Mouse (Mus musculus): ENCODE measurements around the gene Swap70.

The Swap70 gene

DNA sequence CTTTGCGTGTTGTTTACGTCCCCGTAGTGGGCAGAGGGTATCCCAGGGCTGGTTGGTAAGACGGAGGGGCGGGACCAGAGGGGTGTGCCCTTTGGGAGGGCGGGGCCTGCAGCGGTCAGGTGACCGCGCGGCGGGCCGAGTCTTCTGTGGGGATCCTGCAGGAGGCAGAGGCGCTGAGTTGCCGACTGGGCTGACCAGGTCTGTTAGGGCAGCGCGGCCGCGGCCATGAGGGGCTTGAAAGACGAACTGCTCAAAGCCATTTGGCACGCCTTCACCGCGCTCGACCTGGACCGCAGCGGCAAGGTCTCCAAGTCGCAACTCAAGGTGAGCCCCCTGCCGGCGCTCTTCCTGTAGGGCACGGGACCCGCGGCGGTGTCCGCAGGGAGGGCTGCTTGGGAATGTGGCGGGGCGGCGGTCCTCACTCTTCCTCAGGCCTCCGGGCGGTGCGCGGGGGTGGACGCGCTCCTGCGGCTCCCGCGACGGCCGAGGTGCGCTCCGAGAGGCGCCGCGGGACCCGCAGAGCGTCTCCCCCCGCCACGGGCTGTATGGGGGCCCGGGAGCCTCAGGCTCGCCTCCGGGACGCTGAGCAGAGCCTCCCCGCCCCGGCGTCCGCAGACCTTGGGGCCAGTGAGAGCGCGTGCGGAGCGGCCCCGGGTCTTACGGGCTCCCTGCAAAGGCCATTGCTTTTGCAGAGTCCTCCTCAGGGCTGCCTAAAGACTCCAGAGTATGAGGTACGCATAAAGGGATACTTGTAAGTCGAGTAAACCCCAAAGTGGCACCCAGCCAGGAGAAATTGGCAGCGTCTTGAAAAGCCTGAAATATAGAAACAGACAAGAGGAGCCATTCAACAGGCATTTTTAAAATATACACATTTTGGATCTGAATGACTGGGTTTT, at the start of gene Swap70:
Gene Swap70 (plus strand): TSS at position 126 of the 896 bp plus-strand sequence.
- in situ Hi-C loops (cut with MboI, MseI) = loop anchor here in 1 of 2 experiments (5.0 kb wide), 1 partner anchor 55 kb away; no protein-coding TSS in a partner anchor

DNA sequence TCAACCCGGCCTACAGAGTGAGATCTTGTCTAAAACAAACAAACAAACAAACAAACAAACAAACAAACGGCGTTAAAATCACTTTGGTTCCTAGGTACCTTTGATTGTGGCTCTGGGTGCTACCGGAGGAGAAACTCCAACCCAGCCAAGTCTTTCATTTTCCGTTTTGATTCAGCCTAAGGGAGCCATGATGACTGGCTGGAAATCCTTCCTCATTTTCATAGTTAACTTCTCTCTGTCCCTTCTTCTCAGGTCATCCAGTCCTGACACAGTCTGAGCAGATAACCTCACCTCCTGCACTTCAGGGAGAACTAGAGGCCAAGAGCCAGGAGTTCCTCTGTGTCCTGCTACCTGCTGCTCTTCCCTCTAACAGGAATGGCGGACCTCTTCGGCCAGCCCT, 42.3 kb upstream of the Swap70 start:
- in situ Hi-C loops (cut with MboI, MseI) = no loop called here

DNA sequence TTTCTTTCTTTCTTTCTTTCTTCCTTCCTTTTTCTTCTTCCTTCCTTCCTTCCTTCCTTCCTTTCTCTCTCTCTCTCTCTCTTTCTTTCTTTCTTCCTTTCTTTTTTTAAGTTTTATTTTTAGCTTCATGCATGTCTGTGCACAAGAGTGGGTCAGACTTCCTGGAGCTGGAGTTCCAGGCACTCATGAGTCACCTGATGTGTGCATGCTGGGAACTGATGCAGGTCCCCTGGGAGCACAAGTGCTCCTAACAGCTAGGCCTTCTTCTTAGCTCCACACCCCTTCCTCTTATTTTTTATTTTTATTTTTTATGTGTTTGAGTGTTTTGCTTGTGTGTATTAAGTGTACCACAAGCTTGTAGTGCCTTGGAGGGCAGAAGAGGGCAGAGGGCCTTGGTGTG, 40.9 kb upstream of the Swap70 start:
- in situ Hi-C loops (cut with MboI, MseI) = no loop called here

DNA sequence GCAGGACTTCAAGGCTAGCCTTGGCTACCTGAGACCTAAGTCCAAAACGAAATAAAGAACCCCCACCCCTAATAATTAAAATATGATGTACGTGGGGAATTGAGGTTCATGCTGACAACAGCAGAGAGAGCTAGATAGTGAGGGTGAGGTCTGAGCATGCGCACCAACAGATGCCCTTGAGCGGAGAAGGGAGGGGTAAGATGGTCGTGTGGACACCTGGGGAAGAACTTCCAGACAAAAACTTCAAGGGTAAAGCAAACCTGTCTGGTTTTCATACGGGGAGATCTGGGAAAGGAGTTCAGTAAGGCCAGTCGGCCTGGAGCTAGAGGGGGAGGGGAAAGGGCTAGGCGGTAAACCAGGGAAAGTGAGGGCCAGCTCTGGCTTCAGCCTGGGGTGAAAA, 40.1 kb upstream of the Swap70 start:
- in situ Hi-C loops (cut with MboI, MseI) = no loop called here

DNA sequence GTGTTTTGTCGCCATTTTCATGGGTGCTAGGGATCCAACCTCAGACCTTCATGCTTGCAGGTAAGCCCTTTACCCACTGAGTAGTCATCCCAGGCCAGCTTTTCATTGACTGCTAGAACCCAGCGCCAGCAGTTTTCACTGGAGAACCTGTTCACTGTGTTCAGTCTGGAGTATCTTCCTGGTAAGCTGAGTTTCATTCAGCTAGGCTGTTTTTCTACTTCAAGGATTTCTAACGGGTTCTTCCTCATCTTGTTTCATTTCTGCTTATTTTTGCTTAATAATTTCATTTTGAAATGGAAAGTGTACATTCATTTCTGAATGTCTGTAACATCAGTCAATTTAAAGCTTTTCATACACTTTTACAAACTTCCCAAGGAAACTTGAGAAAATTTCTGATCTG, 36.9 kb upstream of the Swap70 start:
- in situ Hi-C loops (cut with MboI, MseI) = no loop called here

DNA sequence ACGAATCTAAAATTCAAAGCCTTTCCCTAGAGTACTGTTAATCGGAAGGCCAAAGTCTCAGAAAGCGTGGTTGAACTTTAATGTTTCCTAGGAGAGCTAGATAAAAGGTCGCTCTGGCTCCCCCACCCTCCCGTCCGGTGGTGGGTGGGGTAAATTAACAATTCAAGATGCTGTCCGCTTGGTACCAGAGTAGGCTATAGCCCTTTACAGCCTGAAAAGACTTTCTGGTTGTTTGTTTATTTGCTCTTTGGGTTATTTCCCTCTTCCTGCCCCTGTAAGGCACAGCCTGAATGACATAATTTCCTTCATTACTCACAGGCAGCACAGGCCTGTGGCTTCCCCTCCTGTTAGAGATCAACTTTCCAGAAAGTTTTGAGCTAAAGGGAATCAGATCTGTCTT, 31.6 kb upstream of the Swap70 start:
- in situ Hi-C loops (cut with MboI, MseI) = no loop called here

DNA sequence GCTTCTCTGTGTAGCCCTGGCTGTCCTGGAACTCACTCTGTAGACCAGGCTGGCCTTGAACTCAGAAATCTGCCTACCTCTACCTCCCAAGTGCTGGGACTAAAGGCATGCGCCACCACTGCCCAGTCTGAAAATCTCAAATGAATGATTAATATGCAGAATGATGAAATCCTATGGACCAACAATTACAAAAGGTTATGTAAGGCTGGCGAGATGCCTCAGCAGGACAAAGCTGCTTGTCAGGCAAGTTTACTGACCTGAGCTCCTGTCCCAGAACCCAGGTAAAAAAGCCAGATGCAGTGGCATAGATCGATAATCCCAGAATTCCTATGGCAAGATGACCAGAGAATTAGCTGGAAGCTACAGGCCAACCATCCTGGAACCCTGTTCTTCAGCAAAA, 28.3 kb upstream of the Swap70 start:
- in situ Hi-C loops (cut with MboI, MseI) = no loop called here

DNA sequence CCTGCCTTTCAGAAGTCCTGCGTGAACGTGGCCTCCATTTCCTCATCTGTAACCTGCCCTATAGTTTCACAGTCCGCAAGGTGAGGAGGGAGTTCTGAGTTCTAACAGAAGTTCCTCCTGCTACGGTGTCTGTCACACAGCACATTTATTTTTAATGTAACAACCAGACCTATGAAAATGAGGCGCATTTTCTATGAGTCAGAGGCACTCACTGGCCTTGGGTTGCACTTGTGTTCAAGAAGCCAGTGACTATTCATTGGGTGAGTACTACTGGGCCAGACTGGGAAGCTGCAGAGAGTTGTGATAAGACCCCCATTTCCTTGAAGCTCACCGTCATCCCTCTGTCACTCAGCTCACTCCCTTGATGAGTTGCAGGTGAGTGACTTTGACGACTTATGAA, 24.3 kb upstream of the Swap70 start:
- in situ Hi-C loops (cut with MboI, MseI) = loop anchor here in 1 of 2 experiments (5.0 kb wide), 1 partner anchor 80 kb away; no protein-coding TSS in a partner anchor

DNA sequence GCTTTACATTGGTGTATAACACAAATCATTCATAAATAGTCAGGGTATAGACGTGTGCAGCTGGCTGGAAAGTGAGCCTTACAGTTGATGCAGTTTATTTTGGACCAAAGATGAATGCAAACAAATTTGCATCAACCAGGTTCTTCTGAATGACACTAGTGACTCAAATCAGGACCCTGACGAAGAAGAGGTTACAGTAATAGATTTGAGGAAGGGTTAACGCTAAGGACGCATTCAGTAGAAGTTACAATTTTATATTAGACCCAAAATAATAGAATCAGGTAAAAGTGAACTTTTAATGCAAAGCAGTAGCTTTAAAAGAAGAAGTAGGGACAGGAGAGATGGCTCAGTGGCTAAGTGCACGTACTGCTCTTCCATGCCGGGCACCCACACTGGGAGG, 19.6 kb upstream of the Swap70 start:
- in situ Hi-C loops (cut with MboI, MseI) = no loop called here

DNA sequence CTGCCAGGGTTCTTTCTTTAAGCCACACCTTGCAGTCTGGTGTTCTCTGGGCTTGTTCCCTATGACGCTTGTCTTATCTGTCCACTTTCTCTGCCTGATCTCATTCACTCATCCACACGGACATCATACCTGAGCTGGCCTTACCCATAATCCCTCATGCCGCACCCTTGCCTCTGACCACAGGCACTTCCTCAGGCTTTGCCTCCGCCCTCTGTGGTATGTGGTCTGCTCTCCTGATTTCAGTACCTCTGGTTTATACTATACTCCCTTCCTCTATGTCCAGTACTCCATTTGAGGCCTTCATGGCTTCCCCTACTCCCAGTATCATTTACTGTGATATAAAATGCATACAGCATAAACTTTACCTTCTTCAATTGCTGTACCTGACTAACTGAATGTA, 17.3 kb upstream of the Swap70 start:
- in situ Hi-C loops (cut with MboI, MseI) = no loop called here

DNA sequence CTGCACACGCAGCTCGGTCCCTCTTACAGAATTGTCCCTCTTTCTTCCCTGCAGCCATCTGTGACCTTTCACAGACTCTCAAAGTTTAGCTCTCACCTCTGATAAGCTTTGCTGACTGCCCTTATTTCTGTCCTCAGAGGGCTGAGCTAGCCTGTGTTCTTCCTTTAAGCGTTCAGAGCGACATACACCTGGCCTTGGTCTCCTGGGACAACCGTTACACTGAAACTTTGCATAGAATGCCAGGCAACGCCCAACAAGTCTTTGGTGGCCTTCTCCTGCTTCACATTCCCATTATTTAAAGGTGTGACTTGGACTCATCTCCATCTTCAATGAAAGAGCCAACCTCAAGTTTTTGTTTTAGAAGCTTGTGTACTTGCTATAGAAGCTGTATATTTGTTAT, 13.2 kb upstream of the Swap70 start:
- in situ Hi-C loops (cut with MboI, MseI) = no loop called here

DNA sequence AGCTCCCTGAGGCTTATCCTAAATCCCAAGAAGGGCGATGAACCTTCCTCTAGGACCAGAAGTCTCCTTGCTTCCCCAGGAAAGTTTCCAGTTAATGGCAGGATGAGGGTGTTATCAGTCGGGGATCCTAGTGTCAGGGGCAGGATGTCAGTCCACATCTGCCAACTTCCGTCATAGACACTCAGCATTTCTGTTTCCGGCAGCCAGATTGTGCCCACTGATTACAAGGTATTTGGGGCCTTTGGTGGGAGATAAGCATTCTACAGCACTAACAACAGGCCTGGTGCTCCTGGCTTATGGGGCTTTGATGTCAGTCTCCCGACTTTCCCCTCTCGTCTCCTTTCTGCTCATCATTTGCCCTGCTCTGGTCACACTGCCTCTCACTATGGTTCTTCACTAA, 12.1 kb upstream of the Swap70 start:
- in situ Hi-C loops (cut with MboI, MseI) = no loop called here

DNA sequence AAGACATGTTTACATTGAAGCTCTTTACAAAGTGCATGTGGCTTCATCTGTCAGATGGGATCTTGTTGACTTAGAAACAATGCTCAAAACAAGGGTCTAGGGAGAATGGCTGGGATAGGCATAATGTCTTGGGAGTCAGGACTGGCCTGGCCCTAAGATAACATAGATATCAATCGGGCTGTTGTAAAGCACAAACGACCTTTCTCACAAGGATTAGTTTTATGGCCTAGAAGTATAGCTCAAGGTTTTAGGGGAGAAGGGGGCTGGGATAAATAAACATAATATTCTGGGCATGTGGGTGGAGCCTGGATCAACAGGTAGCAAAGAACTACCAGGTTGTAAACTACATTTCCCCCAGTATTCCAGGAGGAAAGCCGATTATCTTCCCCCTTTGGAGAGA, 10.5 kb upstream of the Swap70 start:
- in situ Hi-C loops (cut with MboI, MseI) = no loop called here

DNA sequence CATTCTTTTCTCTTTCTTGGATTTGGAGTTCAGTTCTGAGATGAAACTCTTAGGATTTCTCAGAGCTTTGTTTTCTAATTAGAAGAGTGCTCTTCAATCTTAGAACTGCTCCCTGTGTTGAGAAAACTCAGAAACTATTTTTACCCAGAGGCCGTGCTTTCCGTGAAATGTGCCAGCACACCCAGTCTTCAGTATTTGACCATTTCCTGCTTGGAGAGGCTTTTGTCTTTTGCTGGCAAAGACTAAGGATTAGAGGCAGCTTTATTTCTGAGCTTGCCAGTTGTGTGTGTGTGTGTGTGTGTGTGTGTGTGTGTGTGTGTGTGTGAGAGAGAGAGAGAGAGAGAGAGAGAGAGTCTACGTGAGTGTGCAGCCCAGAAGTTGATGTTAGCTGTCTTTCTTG, 6.6 kb upstream of the Swap70 start:
- in situ Hi-C loops (cut with MboI, MseI) = no loop called here

DNA sequence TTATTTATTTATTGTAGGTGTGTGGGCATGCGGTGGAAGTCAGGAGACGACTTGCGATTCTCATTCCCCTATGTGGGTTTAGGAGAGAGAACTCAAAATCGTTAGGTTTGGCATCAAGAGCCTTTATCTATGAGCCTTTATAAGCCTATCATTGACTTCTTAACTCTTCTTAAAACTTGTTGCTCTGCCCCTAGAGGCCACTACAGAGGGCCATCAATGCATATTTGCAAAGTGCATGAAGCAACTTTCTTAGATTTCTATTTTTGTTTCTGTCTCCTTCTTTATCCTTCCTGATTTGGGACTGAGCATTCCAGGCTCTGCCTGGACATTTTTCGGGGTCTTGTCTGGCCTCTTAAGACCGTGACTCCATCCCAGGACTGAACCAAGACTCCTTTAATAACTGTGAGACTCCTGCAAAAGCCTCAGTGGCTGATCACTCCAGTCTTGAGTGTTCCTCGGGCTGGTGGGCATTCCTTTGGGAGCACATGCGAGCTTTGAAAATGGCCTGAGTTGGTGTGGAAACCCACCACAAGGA, 393 bp upstream of the Swap70 start:
- in situ Hi-C loops (cut with MboI, MseI) = loop anchor here in 1 of 2 experiments (5.0 kb wide), 1 partner anchor 54 kb away; no protein-coding TSS in a partner anchor

DNA sequence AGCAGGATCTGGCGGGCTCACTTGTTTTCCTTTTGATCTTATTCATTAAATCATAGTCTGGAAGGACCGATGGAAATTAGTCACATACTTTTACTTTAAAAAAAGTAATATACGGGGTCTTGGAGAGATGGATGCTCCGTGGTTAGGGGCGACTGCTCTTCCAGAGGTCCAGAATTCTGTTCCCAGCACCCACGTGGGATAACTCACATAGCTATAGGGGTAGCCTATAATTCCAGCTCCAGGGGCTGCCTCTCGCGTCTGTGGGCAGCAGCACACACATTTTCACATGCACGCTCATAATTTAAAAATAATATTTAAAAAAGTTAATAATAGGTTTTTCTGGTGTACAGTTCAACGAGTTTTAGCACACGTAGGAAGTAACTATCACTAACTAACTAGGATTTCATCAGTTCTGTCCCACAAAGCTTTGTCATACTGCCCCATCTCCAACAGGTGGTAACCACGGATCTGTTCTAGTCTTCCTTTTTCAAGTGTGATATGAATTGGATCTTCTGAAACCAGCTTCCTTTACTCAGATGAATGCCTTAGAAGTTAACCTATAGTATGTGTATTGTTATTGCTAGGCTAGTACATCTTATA, 1.2 kb downstream of the Swap70 start:
- in situ Hi-C loops (cut with MboI, MseI) = loop anchor here in 1 of 2 experiments (5.0 kb wide), 1 partner anchor 55 kb away; no protein-coding TSS in a partner anchor

DNA sequence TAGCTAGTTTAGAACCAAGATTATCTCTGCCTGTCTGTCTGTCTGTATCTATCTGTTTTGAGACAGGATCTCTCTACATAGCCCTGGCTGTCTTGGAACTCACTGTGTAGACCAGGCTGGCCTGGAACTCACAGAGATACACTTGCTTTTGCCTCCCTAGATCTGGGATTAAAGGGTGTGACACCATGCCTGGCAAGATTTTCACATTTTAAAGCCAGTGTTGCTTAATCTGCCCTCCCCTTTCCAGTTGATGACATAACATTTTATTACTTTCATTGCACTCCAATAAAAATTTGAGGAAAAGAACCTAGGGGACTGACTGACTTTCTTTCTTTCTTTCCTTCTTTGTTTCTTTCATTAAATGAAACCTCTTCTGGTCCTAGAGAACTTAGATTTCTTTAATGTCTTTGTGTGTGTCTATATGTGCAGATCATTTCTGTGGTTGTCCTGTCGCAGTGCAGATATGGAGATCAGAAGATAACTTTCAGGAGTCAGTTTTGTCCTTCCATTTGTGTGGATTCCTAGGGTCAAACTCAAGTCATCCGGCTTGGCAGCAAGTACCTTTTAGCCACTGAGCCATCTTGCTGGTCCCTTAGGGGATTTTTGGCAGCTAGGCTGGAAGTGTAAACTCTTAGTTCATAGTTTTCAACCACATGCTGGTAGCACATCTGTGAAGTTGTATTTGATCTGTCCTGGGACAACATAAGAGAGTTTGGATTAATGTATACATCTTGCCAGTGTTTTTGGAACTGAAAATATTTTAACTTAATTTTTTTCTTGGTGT, 2.4 kb downstream of the Swap70 start:
- in situ Hi-C loops (cut with MboI, MseI) = loop anchor here in 1 of 2 experiments (5.0 kb wide), 1 partner anchor 57 kb away; no protein-coding TSS in a partner anchor

DNA sequence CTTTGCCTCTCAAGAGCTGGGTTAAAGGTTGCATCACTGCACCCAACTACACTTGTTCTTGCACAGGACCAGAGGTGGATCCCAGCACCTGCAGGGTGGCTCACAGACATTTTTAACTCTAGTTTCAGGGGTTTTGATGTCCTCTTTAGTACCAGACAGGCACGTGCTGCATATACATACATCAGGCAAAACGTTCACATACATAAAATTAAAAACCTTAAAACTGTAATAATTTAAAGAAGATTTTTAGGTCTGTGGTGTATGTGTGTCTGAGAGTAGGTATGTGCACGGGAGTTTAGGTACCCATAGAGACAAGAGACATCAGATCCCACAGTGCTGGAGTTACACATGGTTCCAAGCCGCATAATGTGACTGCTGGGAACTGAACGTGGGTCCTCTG, 5.0 kb downstream of the Swap70 start:
- in situ Hi-C loops (cut with MboI, MseI) = no loop called here

DNA sequence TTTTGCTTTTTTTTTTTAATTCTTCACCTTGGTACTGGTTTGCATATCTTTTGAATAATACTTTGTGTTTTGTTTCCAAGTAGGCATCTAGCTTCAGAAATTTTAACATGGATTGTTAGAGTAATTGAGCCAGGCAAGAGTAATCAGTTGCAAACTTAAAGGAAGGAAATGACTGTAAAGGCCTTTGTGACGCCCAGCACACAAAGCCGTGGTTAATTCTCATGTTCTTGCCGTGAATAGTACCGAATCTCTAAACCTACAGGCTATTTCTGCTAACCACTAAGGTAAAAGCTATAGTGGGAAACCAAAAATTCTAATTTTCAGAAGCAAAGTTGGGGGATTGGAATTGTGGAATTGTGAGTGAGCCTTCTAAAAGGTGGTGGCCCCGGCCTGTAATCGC, 8.5 kb downstream of the Swap70 start:
- in situ Hi-C loops (cut with MboI, MseI) = loop anchor here in 1 of 2 experiments (10.0 kb wide), 1 partner anchor 1165 kb away; no protein-coding TSS in a partner anchor

DNA sequence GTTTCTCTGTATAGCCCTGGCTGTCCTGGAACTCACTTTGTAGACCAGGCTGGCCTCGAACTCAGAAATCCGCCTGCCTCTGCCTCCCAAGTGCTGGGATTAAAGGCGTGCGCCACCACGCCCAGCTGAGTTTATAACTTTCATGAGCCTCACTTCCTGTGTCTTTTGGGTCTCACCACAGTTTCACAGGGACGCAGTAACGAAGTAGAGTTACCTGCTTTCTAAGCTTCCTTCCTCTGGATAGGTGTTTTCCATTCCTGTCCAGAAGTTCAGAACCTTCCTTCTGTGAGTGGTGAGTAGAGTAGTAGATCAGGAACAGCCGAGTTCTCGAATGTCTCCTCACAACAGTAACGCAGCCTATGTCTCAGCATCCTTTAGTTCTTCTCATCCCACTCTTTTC, 9.6 kb downstream of the Swap70 start:
- in situ Hi-C loops (cut with MboI, MseI) = loop anchor here in 1 of 2 experiments (10.0 kb wide), 1 partner anchor 1164 kb away; no protein-coding TSS in a partner anchor

DNA sequence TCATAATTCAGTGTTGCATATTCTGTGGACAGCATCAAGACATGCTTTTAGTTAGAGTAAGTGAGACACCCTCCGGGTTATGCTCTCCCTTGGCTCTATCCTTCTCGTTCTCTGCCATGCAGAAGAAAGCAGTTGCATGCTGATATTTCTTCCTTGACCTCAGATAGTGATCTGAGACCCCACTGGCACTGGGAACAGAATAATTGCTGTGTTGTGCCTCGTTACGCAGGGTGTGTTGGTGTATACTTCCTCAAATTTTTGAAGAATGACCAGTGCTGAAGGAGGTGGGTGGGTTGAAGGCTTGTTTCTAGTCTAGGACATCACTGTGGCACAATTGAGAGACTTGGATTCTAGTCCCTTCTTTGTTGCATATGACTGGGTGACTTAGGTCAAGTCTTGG, 14.6 kb downstream of the Swap70 start:
- in situ Hi-C loops (cut with MboI, MseI) = loop anchor here in 1 of 2 experiments (10.0 kb wide), 1 partner anchor 1159 kb away; no protein-coding TSS in a partner anchor

Data from T-helper 17 cell (primary cell).